Mouse (Mus musculus) MEL (cell line): ENCODE measurements around the gene Slc30a2. TPM values are rescaled to one million over a fixed set of nuclear protein-coding genes. Genes with fewer than 3 reads are reported as not detected.

ENCODE experiments used
- DNase-seq: peaks from one replicate; pipeline ENCODE4 v3.0.0; 2011; ENCODE audit warnings: low read depth, low spot score
- H3K27ac ChIP-seq: 2 replicates; pipeline ENCODE4 v1.5.1; 2012; ENCODE audit warnings: low read depth, mild to moderate bottlenecking, control low read depth, low read length, moderate library complexity; ENCODE audit not compliant: control insufficient read depth
- H3K27me3 ChIP-seq, 2 experiments: fragments of 150-350 bp in 1 of 2; sonication (generic) in 1 of 2; 2 replicates each; pipeline ENCODE4 v1.6.1; 2012; ENCODE audit warnings: low read length in 2 of 2, mild to moderate bottlenecking in 2 of 2, improper control_type of control experiment in 1 of 2, moderate library complexity in 1 of 2; ENCODE audit not compliant: insufficient read depth in 2 of 2, control insufficient read depth in 1 of 2
- H3K36me3 ChIP-seq, 2 experiments: 2 replicates each; pipeline ENCODE4 v1.6.1; 2012 to 2014; ENCODE audit warnings: low read length in 2 of 2, improper control_type of control experiment in 1 of 2, inconsistent platforms in 1 of 2, mild to moderate bottlenecking in 1 of 2; ENCODE audit not compliant: insufficient read depth in 2 of 2, control insufficient read depth in 1 of 2
- H3K4me1 ChIP-seq, 2 experiments: fragments of 150-350 bp in 1 of 2; sonication (generic) in 1 of 2; 2 replicates each; pipeline ENCODE4 v1.6.1; 2012; ENCODE audit warnings: low read length in 2 of 2, improper control_type of control experiment in 1 of 2, mild to moderate bottlenecking in 1 of 2; ENCODE audit not compliant: insufficient read depth in 2 of 2, control insufficient read depth in 1 of 2
- H3K4me3 ChIP-seq, 2 experiments: fragments of 150-350 bp in 1 of 2; sonication (generic) in 1 of 2; 2 replicates each; pipeline ENCODE4 v1.5.1; 2012; ENCODE audit warnings: low read depth in 2 of 2, low read length in 2 of 2, mild to moderate bottlenecking in 2 of 2, moderate library complexity in 2 of 2, control low read depth in 1 of 2, improper control_type of control experiment in 1 of 2; ENCODE audit not compliant: control insufficient read depth in 1 of 2, insufficient read depth in 1 of 2
- H3K79me2 ChIP-seq: 2 replicates; pipeline ENCODE4 v1.6.1; 2012; ENCODE audit warnings: mild to moderate bottlenecking, low read length, moderate library complexity; ENCODE audit not compliant: control insufficient read depth, poor library complexity, insufficient read depth
- H3K9ac ChIP-seq: 2 replicates; pipeline ENCODE4 v1.6.1; 2012; ENCODE audit warnings: low read depth, mild to moderate bottlenecking, control low read depth, low read length, moderate library complexity; ENCODE audit not compliant: control insufficient read depth, poor library complexity, severe bottlenecking
- H3K9me3 ChIP-seq: fragments of 150-350 bp; sonication (generic); replicated peaks from 2 replicates; pipeline ENCODE4 v1.6.1; 2012; ENCODE audit warnings: mild to moderate bottlenecking, low read length, improper control_type of control experiment, moderate library complexity; ENCODE audit not compliant: insufficient read depth
- BHLHE40 ChIP-seq: IDR thresholded peaks from 2 replicates; pipeline ENCODE4 v1.6.1; 2012; ENCODE audit warnings: low read depth, mild to moderate bottlenecking, inconsistent platforms, low read length, improper control_type of control experiment, borderline replicate concordance
- CHD1 ChIP-seq: IDR thresholded peaks from 2 replicates; pipeline ENCODE4 v1.6.1; 2012; ENCODE audit warnings: low read depth, mild to moderate bottlenecking, inconsistent platforms, low read length, improper control_type of control experiment
- CHD2 ChIP-seq: IDR thresholded peaks from 2 replicates; pipeline ENCODE4 v1.6.1; 2011; ENCODE audit warnings: low read length, improper control_type of control experiment
- E2F4 ChIP-seq: IDR thresholded peaks from 2 replicates; pipeline ENCODE4 v1.6.1; 2011; ENCODE audit warnings: low read depth, low read length, improper control_type of control experiment, borderline replicate concordance
- ELF1 ChIP-seq: IDR thresholded peaks from 2 replicates; pipeline ENCODE4 v1.6.1; 2014; ENCODE audit warnings: low read depth, mild to moderate bottlenecking, inconsistent platforms, low read length, improper control_type of control experiment, moderate library complexity
- ETS1 ChIP-seq: IDR thresholded peaks from 2 replicates; pipeline ENCODE4 v1.6.1; 2012; ENCODE audit warnings: low read depth, mild to moderate bottlenecking, inconsistent platforms, low read length, improper control_type of control experiment, moderate library complexity
- GABPA ChIP-seq: IDR thresholded peaks from 2 replicates; pipeline ENCODE4 v1.6.1; 2012; ENCODE audit warnings: low read depth, mild to moderate bottlenecking, inconsistent platforms, low read length, improper control_type of control experiment, moderate library complexity
- GATA1 ChIP-seq: IDR thresholded peaks from 2 replicates; pipeline ENCODE4 v1.6.1; 2011; ENCODE audit warnings: low read depth, low read length, improper control_type of control experiment
- HCFC1 ChIP-seq: IDR thresholded peaks from 2 replicates; pipeline ENCODE4 v1.6.1; 2012; ENCODE audit warnings: low read depth, mild to moderate bottlenecking, inconsistent platforms, low read length, improper control_type of control experiment, moderate library complexity
- KAT2A ChIP-seq: conservative IDR thresholded peaks from 2 replicates; pipeline ENCODE4 v1.6.1; 2012; ENCODE audit warnings: low read depth, low read length, improper control_type of control experiment, inconsistent platforms
- MAFK ChIP-seq: IDR thresholded peaks from 2 replicates; pipeline ENCODE4 v1.6.1; 2011; ENCODE audit warnings: low read depth, mild to moderate bottlenecking, low read length, improper control_type of control experiment, borderline replicate concordance
- MAX ChIP-seq: IDR thresholded peaks from 2 replicates; pipeline ENCODE4 v1.6.1; 2011; ENCODE audit warnings: low read length, improper control_type of control experiment
- MEF2A ChIP-seq: IDR thresholded peaks from 2 replicates; pipeline ENCODE4 v1.6.1; 2014; ENCODE audit warnings: low read depth, mild to moderate bottlenecking, inconsistent platforms, low read length, improper control_type of control experiment; ENCODE audit not compliant: poor library complexity, insufficient replicate concordance, severe bottlenecking; ENCODE audit errors: extremely low read depth
- MXI1 ChIP-seq: IDR thresholded peaks from 2 replicates; pipeline ENCODE4 v1.6.1; 2011; ENCODE audit warnings: mild to moderate bottlenecking, low read depth, low read length, improper control_type of control experiment
- MYB ChIP-seq: IDR thresholded peaks from 2 replicates; pipeline ENCODE4 v1.6.1; 2011; ENCODE audit warnings: mild to moderate bottlenecking, low read depth, low read length, improper control_type of control experiment
- NRF1 ChIP-seq: IDR thresholded peaks from 2 replicates; pipeline ENCODE4 v1.6.1; 2014; ENCODE audit warnings: low read depth, mild to moderate bottlenecking, inconsistent platforms, low read length, improper control_type of control experiment, moderate library complexity; ENCODE audit not compliant: poor library complexity, insufficient read depth, severe bottlenecking
- POLR2A ChIP-seq, 2 experiments: IDR thresholded peaks; 2 replicates each; pipeline ENCODE4 v1.6.1; 2011 to 2012; ENCODE audit warnings: low read length in 2 of 2, mild to moderate bottlenecking in 2 of 2, control low read depth in 1 of 2, improper control_type of control experiment in 1 of 2, low read depth in 1 of 2, moderate library complexity in 1 of 2; ENCODE audit not compliant: control insufficient read depth in 1 of 2, insufficient read depth in 1 of 2, poor library complexity in 1 of 2
- TAL1 ChIP-seq: IDR thresholded peaks from 2 replicates; pipeline ENCODE4 v1.6.1; 2012; ENCODE audit warnings: mild to moderate bottlenecking, inconsistent platforms, low read length, moderate library complexity, mixed read lengths
- TBP ChIP-seq: IDR thresholded peaks from 2 replicates; pipeline ENCODE4 v1.8.0; 2011; ENCODE audit warnings: low read depth, low read length, improper control_type of control experiment
- USF1 ChIP-seq: IDR thresholded peaks from 2 replicates; pipeline ENCODE4 v1.6.1; 2014; ENCODE audit warnings: low read depth, mild to moderate bottlenecking, inconsistent platforms, low read length, improper control_type of control experiment, moderate library complexity
- USF2 ChIP-seq, 2 experiments: IDR thresholded peaks; 2 replicates each; pipeline ENCODE4 v1.6.1; 2011 to 2012; ENCODE audit warnings: improper control_type of control experiment in 2 of 2, low read length in 2 of 2, borderline replicate concordance in 1 of 2, inconsistent platforms in 1 of 2, low read depth in 1 of 2, mild to moderate bottlenecking in 1 of 2; ENCODE audit not compliant: insufficient read depth in 1 of 2
- ZC3H11A ChIP-seq: IDR thresholded peaks from 2 replicates; pipeline ENCODE4 v1.6.1; 2012; ENCODE audit warnings: low read depth, mild to moderate bottlenecking, inconsistent platforms, low read length, improper control_type of control experiment
- ZKSCAN1 ChIP-seq: IDR thresholded peaks from 2 replicates; pipeline ENCODE4 v1.6.1; 2012; ENCODE audit warnings: low read depth, mild to moderate bottlenecking, inconsistent platforms, low read length, improper control_type of control experiment, moderate library complexity
- polyA plus RNA-seq, 2 experiments: library from polyadenylated mRNA; stranded (reverse) in 1 of 2; unstranded in 1 of 2; fragments of >175 nt in 1 of 2; fragments of >200 nt in 1 of 2; gene quantifications; 2 replicates each; pipeline versions ENCODE4 v1.2.1 to v1.2.4; 2012; ENCODE audit warnings: low replicate concordance in 2 of 2, low read depth in 1 of 2; ENCODE audit not compliant: insufficient read length in 2 of 2, insufficient read depth in 1 of 2, missing spikeins in 1 of 2
- total RNA-seq: library from RNA; depleted of rRNA; stranded (reverse); fragments of 300-350 nt; gene quantifications from 2 replicates; pipeline ENCODE4 v1.2.3, GENCODE M21; 2012

Slc30a2 gene
- total and polyA plus RNA-seq, 3 experiments: 0.39 to 0.54 TPM; not detected in 1

GRCm38 (mm10) chr4:134314876-134315275 is 28.1 kb upstream of the Slc30a2 start, which contains the start of gene Trim63:
Gene Trim63, plus strand, starts transcription at chr4:134315120.
- peaks cover 0 to 7% of the 10 kb centered on the region in 2 experiments; a peak in 3 of 4 replicates for H3K27me3 ChIP-seq
- H3K27ac ChIP-seq: no peak within 1 kb of the TSS
- H3K36me3 ChIP-seq: no peaks in the 10 kb centered on the region
- H3K4me3 ChIP-seq: no peak within 1 kb of the TSS
- no peaks in the 10 kb centered on the region for H3K79me2 ChIP-seq
- no peak for TF ChIP-seq MAFK
- TF ChIP-seq GATA1: no peak
- no peak for TF ChIP-seq MAX
- TF ChIP-seq KAT2A: no peak
- TF ChIP-seq NRF1: no peak
- no peak for TF ChIP-seq TAL1
- H3K9me3 ChIP-seq: no peaks in the 10 kb centered on the region
- no peaks in the 10 kb centered on the region for H3K4me1 ChIP-seq
- no peak within 1 kb of the TSS for H3K9ac ChIP-seq
- DNase-seq: no peak

- Histone ChIP-seq H3K4me1 (no peaks in the 10 kb centered on the region), H3K4me3 (no peak overlapping the region), H3K9me3 (no peaks in the 10 kb centered on the region), H3K9ac (no peak overlapping the region), H3K27ac (no peak overlapping the region), H3K27me3 (peaks cover 0 to 7% of the 10 kb centered on the region in 2 experiments; a peak in 3 of 4 replicates), H3K36me3 (no peaks in the 10 kb centered on the region), H3K79me2 (no peaks in the 10 kb centered on the region)
- no peak for TF ChIP-seq CHD2
- no peak for TF ChIP-seq USF2 (IDR thresholded peaks at IDR 0.05; ENCODE audit: borderline replicate concordance in 1 of 2, insufficient read depth in 1 of 2, low read depth in 1 of 2, low read length in 2 of 2)
- no peak for TF ChIP-seq MEF2A
- no peak for TF ChIP-seq MYB
- no peak for TF ChIP-seq ELF1
- TF ChIP-seq CHD1: no peak
- TF ChIP-seq POLR2A (IDR thresholded peaks at IDR 0.05; ENCODE audit: control insufficient read depth in 1 of 2, insufficient read depth in 1 of 2, low read depth in 1 of 2, low read length in 2 of 2, poor library complexity in 1 of 2): no peak
- no peak for TF ChIP-seq ZC3H11A
- no peak for TF ChIP-seq HCFC1
- TF ChIP-seq USF1: no peak
- no peak for TF ChIP-seq E2F4
- TF ChIP-seq GABPA: no peak
- no peak for TF ChIP-seq TBP
- TF ChIP-seq MXI1: no peak
- TF ChIP-seq ETS1: no peak
- TF ChIP-seq MAFK: no peak
- TF ChIP-seq ZKSCAN1: no peak
- TF ChIP-seq BHLHE40: no peak
- no peak for DNase-seq
Observed at GRCm38 (mm10) chr4:134315470-134315869, 27.5 kb upstream of the Slc30a2 start.
